Mouse (Mus musculus) retina, adult 2 months (tissue): Measurements from ENCODE around the gene Arpin.

ENCODE experiments used
- DNase-seq: peaks from one replicate; pipeline ENCODE4 v3.0.0-alpha.2; 2012; ENCODE audit warnings: low read depth, low spot score

Gene Arpin

DNA sequence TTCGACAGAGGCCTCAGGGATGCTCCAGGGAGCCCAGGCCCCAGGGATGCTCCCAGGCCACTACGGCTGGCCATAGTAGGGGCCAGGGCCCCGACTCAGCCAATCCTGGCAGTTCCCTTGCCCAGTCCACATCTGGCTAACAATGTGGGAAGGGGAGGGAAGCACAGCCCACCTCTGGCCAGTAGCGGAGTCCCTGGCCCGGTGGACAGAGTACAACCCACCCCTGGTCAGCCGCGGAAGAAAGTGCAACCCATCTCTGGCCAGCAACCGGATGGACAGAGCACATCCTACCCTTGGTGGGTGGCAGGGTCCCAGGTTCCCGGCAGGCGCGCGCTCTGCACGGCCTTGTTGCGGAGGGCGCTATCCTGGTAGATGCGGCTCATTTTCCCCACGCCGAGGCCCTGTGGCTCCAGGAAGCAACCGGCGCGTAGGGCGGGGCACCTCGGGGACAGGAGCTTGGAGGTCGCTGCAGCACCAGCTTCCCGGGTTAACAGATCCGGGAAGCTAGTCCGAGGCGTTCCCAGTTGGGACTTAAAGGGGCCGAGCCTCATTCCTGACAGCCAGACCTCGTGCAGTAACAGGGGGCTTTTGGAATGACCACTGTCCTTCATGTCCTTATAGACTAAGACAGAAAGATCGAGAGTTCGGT lies at the start of gene Arpin:
TSS of gene Arpin (minus strand) at position 498 of the 649 bp plus-strand sequence.
- peak; percentile 44 for DNase-seq

DNA sequence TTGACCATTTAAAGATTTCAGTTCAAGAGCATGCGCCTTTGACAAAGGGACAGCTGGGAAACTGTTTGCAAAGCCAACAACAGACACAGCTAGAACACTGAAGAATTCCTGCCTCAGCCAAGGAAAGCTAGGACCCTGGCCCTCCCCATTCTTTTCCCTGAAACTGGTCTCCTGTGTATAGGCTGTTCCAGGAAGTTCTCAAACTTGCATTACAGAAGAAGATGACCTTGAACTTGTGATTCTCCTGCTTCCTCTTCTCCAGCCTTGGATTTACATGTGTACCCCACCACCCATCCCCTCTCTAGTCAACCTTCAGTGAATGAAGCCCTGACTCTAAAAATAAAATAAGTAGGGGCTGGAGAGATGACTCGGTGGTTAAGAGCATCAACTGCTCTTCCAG lies 40.2 kb upstream of the Arpin start:
- no peak for DNase-seq

DNA sequence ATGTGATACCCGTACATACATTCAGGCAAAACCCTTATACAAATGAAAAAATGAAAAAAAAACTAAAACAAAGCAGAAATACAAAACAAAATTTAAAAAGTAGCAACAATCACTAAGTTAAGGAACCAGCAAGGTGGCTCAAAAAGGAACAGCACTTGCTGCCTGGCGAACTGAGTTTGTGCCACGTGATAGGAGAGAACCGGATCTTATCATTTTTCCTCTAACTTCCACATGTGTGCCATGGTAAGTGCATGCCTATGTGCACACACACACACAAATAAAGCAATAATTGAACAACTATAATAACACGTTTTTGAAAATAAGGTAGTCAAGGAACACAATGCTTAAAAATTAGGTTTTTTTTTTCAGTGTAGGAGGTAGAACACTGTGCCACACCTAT lies 37.0 kb upstream of the Arpin start:
- no peak for DNase-seq

- DNase-seq = no peak
These were observed 35.2 kb upstream of the Arpin start for GRCm38 (mm10) chr7:79970336-79970735.

DNA sequence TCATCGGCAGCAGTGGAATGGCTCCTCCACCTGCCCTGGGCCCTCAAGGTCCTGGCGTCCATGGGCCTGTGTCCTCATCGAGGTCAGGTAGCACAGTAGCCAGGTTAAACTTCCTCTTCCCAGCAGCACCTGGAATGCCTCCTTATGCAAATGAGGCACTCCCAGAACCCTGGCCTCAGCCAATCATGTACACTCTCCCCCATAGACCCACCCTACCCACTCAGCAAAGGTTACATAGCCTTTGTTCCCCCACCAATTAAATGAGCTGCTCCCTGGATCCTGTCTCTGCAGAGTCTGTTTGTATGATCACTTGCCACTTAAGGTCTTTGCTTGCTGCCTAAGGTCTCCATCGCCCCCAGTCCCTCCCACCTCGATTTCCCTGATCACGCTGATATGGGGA lies 33.2 kb upstream of the Arpin start:
- DNase-seq = no peak

DNA sequence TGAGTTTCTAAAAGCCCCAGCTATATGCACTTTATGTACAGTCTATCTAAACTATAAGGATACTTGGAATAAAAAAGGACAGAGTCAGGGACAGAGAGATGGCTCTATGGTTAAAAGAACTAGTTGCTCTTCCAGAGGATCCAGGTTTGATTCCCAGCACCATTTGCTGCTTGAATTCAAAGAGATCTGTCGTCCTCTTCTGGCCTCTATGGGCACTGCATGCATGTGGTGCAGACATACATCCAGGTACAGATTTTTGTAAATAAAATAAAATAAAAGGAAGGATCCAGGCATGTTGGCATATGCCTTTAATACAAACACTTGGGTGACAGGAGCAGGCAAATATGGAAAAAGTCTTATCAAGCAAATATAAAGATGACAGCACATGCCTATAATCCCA lies 26.4 kb upstream of the Arpin start:
- DNase-seq = no peak

- no peak for DNase-seq
These were observed 21.0 kb upstream of the Arpin start for GRCm38 (mm10) chr7:79956131-79956530.

GRCm38 (mm10) chr7:79954890-79955289 lies 19.7 kb upstream of the Arpin start:
- no peak for DNase-seq

GRCm38 (mm10) chr7:79951038-79951437 lies 15.9 kb upstream of the Arpin start:
- no peak for DNase-seq

- no peak for DNase-seq
These were observed 15.1 kb upstream of the Arpin start for GRCm38 (mm10) chr7:79950236-79950635.

- no peak for DNase-seq
These were observed 499 bp upstream of the Arpin start for GRCm38 (mm10) chr7:79935511-79936205.

DNA sequence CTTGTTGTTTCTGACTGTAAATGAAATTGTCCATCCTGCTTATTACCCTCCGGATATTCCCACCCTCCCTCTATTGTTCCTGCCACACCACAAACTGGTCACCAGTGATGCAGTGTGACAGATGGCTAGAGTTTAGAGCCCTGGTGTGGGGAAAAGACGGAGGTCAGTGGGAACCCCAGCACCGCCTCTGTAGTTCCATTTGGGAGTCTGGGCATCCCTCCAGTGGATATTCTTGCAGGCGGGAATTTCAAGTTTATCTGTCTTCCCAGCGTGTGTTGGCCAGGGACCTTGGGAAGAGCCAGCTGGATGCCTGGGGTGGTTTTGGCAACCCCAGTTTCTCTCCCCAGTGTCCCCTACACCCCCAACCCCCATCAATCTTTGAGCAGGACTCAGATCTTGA lies 698 bp downstream of the Arpin start:
- DNase-seq = no peak

DNA sequence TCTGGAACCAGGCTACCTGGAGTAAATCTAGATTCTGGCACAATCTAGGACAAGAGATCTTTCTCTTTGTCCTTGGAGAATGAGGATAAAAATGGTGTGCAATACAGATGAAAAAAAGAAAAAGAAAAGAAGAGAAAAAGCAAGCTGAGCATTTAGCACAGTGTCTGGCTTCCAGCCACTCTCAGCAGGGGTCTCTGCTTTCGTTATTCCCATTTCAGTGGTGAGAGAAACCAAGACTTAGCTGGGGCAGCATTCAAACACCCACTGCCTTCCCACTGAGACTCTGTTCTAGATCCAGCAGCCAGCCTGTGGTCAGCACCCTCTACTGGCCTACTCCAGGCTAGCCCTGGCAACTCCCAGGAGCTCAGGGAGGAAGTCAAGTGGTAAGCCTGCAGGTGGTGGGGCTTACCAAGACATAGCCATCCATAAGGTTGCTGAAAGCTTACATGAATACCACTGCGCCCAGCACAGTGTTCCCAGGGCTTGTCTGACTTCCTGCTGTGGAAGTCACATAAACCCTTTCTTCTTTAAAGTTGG lies 6.6 kb downstream of the Arpin start:
- no peak for DNase-seq

DNA sequence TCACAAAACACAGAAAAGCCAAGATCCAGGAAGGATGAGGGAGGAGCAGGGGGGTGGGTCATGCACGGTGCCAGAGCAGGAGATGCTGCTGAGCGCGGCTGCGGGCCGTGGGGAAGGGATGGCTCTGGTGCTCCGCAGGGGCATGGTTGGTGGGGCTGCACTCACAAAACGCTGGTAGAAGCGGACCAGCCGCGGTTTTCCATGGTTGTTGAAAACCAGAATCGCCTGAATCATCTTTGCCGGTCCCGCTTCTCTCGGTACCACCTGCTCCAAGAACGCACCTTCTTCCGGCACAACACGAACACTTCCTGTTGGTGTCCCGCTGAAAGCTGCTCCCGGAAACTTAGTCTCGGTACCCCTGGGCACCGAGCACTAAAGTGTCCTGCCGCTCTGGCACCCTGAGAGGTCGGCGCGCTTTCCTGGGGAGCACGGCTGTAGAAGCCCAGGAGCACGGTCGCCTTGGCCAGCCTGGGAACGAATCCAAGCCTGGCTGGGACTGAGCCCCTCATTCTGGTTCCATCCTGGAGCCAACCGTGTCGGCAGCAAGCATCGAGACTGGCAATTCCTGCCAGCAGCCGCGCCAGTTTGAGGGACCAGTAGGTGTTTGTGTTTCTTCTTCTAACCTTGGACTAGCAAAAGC lies 14.7 kb downstream of the Arpin start, which contains the start of gene Ap3s2:
TSS of gene Ap3s2 (minus strand) at position 306 of the 640 bp plus-strand sequence.
- DNase-seq = peak; percentile 83

GRCm38 (mm10) chr7:79914556-79914955 lies 20.6 kb downstream of the Arpin start:
- DNase-seq = no peak

DNA sequence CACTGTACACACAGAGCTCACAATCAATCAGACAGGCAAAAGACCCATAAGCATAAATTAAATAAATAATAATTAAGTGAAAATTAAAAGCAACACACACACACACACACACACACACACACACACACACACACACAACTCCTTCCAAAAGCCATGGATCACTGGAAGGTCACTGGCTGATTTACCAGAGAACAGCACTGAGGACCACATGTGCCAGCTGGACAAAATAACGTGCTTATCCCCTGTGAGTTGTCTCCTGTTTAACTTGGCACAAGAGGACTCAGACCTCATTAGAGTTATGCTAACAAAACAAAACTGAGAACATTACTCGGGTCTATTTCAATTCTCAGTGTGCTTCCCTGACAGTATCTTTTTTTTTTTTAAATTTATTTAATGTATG lies 27.8 kb downstream of the Arpin start:
- no peak for DNase-seq

DNA sequence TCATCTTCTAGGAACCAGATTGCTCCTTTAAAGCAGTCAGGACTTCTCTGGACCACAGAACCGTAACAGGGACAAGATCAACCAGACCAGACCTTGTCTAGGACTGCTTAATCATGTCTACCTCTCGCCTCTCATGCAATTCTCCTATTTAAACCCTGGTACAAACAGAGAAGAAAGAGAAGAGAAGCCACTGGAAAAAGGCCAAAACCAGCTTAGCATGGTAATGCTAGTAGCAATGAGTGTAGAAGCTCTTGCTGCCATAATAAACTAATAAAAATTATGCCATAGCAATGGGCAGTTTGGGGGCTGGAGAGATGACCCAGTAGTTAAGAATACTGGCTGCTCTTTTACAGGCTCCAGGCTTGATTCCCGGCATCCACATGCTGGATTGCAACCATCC lies 28.2 kb downstream of the Arpin start:
- no peak for DNase-seq

- no peak for DNase-seq
These were observed 30.0 kb downstream of the Arpin start for GRCm38 (mm10) chr7:79905193-79905592.

DNA sequence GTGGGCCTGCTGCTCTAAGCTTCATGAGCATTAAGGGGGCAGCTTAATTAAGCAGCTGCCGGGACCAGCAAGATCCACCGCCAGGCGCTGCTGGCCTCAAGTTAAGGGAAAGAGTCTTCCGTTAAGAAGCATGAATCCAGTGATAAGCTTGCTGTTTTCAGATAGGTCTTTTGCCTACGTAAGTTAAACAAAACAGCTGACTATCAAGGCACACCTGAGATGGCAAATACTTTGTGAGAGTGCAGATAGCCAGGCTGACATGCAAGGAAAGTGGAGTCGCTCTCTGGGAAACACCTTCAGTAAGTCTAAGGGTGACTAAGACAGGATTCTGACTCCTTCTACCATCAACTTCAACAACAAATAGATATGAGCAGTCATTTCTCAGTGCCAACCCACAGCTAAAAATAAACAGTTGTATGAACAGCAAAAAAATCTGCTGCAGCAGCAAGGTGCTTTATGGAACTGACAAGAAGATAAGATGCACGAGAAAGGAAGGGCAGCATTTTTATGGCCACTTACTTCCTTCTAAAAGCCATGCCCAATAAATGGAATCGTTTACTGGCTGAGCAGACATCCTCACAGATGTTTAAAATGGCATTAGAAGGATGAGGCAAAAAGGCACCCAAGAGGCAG lies 31.9 kb downstream of the Arpin start:
- no peak for DNase-seq

DNA sequence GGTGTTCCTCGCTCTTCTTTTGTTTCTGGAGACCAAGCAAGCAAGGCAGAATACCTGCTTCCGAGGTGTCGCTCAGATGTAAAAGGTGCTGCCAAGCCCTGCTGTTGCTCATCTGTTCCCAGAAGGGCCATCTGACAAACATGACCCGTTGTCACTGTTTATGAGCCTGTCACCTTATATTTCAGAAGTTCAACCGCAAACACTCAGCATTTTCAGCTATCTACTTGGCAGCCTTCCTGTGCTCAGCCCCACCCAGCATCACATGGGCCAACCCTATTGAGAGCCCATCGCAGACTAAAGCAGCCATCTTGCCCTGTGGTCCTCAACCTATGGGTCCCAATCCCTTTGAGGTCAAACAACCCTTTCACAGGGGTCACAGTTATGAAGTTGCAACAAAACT lies 34.4 kb downstream of the Arpin start:
- no peak for DNase-seq

DNA sequence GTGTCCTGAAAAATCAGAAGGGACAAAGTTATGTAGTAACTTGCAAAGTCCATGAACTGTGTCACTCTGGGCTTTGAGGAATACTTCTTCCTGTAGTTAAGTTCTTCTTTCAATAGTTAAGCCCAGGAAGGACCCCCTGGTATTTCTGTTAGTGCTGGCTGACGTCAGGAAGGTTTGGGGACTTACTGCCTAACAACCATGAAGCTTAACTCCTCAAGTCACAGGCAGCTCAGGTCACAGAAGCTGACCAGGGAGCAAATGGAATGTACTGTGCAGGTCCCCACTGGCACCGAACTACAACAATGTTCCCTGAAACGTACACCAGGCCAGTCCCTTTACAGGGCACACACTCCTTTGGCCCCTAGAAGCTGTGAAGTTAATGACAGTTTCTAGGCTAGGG lies 39.9 kb downstream of the Arpin start:
- no peak for DNase-seq

DNA sequence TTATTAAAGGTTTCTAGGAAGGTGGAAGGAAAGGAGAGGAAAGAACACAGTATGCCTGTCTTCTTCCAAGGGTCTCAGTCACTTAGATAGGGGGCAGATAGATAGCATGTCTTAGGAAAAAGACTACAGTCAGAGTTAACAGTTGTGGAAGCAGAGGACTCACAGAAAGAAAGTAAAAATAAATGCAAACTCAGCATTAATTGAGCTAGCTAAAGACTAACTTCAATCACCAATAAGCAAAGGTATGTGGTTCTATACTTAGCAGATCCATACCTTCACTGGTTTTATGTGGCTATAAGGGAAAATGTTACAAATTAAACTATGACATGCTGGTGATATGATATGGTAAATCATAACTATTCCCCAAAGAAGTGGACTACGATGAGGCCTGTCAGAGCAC lies 40.4 kb downstream of the Arpin start:
- no peak for DNase-seq
